Mouse (Mus musculus) liver, embryonic 12.5 days (tissue): ENCODE data around the gene Shox2. TPM values are rescaled to one million over a fixed set of nuclear protein-coding genes. Genes with fewer than 3 reads are reported as not detected.

ENCODE experiments used
- ATAC-seq: fragments of 200-750 bp; cut with Nextera tagmentation; 2 replicates; pipeline ENCODE4 v1.8.0; 2017; ENCODE audit warnings: moderate number of reproducible peaks, mild to moderate bottlenecking, moderate library complexity
- H3K27ac ChIP-seq: fragments of 300-500 bp; sonication (generic); 2 replicates; pipeline ENCODE4 v1.5.1; 2016; ENCODE audit warnings: mild to moderate bottlenecking
- H3K27me3 ChIP-seq: fragments of 300-500 bp; sonication (generic); replicated peaks from 2 replicates; pipeline ENCODE4 v1.6.1; 2016; ENCODE audit warnings: mild to moderate bottlenecking, moderate library complexity
- H3K36me3 ChIP-seq: fragments of 300-500 bp; sonication (generic); 2 replicates; pipeline ENCODE4 v1.6.1; 2016; ENCODE audit warnings: mild to moderate bottlenecking, moderate library complexity
- H3K4me1 ChIP-seq: fragments of 300-500 bp; sonication (generic); 2 replicates; pipeline ENCODE4 v1.6.1; 2016
- H3K4me2 ChIP-seq: fragments of 300-500 bp; sonication (generic); 2 replicates; pipeline ENCODE4 v1.6.1; 2016; ENCODE audit warnings: mild to moderate bottlenecking, moderate library complexity
- H3K4me3 ChIP-seq: fragments of 300-500 bp; sonication (generic); 2 replicates; pipeline ENCODE4 v1.5.1; 2016; ENCODE audit warnings: mild to moderate bottlenecking, moderate library complexity
- H3K9ac ChIP-seq: fragments of 300-500 bp; sonication (generic); 2 replicates; pipeline ENCODE4 v1.6.1; 2016; ENCODE audit warnings: mild to moderate bottlenecking, moderate library complexity
- H3K9me3 ChIP-seq: fragments of 300-500 bp; sonication (generic); replicated peaks from 2 replicates; pipeline ENCODE4 v1.6.1; 2016; ENCODE audit warnings: mild to moderate bottlenecking, moderate library complexity
- WGBS: fragments of 180-500 bp; shearing (Covaris S2); methylation state at CpG from one replicate; pipeline ENCODE4 v1.1.7; 2016; ENCODE audit not compliant: insufficient replicate concordance; 5-methylcytosine and 5-hydroxymethylcytosine counted together
- polyA plus RNA-seq: library from polyadenylated mRNA; unstranded; fragments of >200 nt; fragmentation: Nextera tagmentation; extraction: Ambion mirVana; gene quantifications from 2 replicates; pipeline ENCODE4 v1.2.1, GENCODE M21; 2016

Shox2 gene
- polyA plus RNA-seq, 1 experiment from 2014 or later: 0.17 TPM

- no peaks in the 10 kb centered on the region for H3K27me3 ChIP-seq
- no peaks in the 10 kb centered on the region for H3K36me3 ChIP-seq
- no peak overlapping the region for H3K4me3 ChIP-seq
- H3K9ac ChIP-seq: no peak overlapping the region
- no peak for ATAC-seq
- 73% methylated on average over 10 of the region's 10 CpGs for WGBS
- H3K27ac ChIP-seq: no peak overlapping the region
- no peaks in the 10 kb centered on the region for H3K9me3 ChIP-seq
- H3K4me2 ChIP-seq: no peak overlapping the region
- H3K4me1 ChIP-seq: no peaks in the 10 kb centered on the region
Observed at GRCm38 (mm10) chr3:66939675-66940074, 41.9 kb downstream of the Shox2 start.

DNA sequence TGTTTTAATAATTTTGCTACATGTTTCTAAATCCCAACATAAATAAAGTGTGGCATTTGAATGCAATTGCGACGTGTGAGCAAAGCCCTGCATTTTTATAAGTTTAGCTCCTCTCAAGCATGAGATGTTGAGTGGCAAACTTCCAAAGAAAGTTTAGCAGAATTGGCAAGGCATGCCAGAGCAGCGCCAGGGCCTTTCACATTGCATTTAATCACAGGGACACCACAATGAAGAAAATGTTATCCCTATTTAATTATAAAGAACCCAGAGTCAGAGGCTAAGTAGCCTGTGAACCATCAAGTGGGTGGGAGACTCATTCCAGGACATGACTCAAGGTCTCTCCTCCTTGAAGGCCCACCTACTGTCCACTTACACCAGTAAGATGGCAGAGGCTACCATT lies 59.1 kb downstream of the Shox2 start:
- 77% methylated on average over 3 of the region's 3 CpGs for WGBS
- no peak overlapping the region for H3K27ac ChIP-seq
- H3K27me3 ChIP-seq: no peaks in the 10 kb centered on the region
- no peaks in the 10 kb centered on the region for H3K36me3 ChIP-seq
- no peaks in the 10 kb centered on the region for H3K9me3 ChIP-seq
- H3K4me1 ChIP-seq: no peaks in the 10 kb centered on the region
- no peak overlapping the region for H3K4me2 ChIP-seq
- no peak for ATAC-seq
- no peak overlapping the region for H3K4me3 ChIP-seq
- no peak overlapping the region for H3K9ac ChIP-seq

Other genes starting within 250 kb of the Shox2 start
- gene Rsrc1, start 381 bp downstream of the Shox2 start, polyA plus RNA-seq: 15.1 and 16.3 TPM in 2 replicates